Mouse (Mus musculus) v-Abl transformed pro-B cells (cell line): ENCODE results near the gene Grk3.

Source experiments
- in situ Hi-C, 2 experiments: fragments of 400-800 bp; cut with MboI; formaldehyde crosslinking; loops; one replicate each; pipeline ENCODE4 v1.15.1; 2025; ENCODE audit not compliant: unreplicated experiment in 2 of 2

The Grk3 gene

DNA sequence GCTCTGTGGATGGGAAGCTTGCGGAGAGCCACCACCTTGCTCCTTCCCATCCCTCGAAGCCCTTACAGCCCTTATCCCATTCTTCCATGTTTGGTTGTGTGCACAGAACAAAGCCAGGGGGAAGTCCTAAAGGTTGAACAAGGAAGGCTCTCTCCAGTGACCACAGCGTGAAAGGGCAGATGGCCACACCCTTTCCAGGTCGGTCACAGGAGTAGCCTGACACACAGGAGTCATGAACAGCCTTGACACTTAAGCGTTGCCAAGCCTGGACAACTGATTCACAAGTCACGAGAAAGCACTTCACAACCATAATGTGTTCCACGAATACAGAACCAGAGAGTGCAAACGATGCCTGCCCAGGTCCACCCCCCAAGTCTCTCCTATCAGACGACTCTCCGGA, 3.7 kb downstream of the Grk3 start:
- in situ Hi-C loops: no loop called here

DNA sequence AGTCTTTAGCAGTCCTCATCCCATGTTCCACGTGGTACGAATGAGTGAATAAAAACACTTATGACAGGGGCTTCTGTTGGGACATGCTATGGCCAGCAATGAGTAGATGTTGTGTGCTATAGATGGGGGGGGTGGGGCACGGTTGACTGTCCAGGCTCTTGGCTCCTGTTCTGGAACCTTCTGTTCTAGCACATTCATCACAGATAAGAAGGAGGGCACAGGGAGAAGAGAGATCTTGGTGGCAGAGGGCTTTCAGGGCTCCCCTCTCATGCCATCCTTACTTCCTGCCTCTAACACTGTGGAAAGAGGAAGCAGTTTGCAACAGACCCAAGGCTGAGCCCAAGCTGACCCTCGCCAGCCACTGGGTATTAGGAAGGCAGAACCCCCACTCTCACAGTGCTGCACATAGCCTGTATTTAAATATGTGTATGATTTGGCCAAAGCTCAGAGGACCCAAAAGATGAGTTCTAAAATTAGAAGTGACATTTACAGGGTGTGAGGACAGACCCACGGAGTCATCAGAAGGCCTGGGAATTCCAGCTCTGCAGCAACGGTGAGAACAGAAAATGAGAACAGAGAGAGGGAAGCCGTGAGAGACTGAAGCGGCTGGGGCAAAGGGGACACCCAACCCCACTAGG, 6.3 kb downstream of the Grk3 start:
- in situ Hi-C loops: no loop called here

DNA sequence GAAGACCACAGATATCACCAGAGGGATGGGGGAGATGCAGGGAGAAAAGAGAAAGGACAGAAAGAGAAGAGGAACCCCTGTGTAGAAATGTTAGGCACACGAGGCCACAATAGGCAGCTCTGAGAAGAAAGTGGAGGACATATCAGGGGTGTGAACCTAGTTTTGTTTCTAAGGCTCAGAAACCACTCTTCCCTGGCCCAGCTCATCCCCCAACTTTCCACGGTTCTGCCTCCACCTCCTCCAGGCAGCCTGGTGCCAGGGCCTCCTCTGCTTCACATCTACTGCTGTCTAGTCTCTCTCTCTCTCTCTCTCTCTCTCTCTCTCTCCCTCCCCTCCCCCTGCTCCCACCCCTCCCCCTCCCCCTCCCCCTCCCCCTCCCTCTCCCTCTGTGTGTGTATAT, 7.1 kb downstream of the Grk3 start:
- in situ Hi-C loops: no loop called here

DNA sequence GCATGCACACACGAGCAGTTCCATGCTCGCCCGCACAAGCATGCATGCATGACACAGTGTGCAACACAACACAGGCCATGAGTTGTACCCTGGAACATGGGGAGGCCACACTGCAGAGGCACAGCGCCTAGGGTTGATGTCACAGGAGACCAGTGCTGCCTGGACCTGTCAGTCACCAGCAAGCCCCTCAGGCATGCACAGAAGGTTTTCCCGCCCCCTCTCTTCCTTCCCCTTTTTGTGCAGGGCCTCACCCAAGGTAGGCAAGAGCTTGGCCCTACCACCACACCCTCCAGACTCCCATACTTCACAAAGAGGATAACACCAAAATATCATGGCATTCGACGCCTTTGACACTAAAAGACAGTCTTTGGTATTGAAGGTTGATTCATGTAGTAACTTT, 8.6 kb downstream of the Grk3 start:
- in situ Hi-C loops: no loop called here

DNA sequence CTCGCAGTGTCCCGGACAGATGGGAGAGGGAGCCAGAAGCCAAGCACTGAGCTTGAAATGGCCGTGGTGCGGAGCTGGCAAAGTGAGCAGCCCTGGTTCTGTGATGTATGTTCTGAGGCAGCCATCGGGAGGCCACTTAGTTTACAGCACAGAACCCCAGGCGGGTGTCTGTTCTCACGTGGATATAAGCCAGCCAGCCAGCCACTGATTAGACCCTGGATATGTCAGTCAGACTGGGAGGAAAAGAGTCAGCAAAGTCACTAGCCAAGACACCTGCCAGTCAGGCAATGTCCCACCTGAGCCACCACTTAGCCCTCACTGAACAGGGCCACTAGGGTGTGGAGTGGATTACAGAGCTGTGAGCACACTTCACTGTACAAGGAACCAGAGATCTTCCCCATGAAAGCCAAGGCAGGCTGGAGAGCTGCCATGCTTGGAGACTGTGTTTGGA, 9.6 kb downstream of the Grk3 start:
- in situ Hi-C loops: no loop called here

DNA sequence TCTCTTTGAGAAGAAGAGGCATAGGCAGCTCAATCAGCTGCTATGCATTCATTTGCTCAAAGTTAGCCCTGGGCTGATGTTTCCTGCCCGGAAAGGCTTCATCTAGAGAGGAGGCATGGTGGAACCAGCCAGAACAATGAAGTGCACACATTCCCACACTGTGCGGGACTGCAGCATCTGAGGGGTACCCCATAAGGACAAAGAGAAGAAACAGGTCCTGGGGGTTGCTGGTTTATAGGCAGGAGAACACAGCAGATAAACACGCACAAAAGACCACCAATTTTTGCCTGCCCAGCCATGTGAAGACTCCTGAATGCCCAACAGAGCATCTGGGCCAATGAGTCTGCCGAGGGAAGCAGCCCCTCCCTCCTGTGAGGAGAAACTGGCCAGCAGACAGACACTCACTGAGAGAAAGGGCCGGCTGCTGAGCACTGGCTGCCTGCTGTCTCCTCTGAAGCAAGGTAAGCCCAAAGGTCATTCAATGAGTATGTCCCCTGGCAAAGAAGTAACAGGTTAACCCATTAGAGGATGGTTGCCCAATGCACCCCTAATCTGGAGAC, 12.7 kb downstream of the Grk3 start:
- in situ Hi-C loops: no loop called here

DNA sequence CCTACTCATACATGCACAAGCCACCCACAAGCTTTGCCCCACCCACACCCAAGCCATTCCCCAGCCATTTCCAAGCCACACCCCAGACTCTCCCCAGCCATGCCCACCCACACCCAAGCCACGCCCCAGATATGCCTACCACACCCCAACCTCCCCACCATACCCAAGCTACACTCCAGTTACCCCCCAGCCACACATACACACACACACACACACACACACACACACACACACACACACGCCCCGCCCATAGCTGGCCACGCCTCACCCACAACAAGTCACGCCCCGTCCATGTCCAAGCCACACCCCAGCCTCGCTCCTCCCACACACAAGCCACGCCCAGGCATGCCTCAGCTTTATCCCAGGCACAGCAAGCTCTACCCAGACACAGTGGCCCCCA, 16.4 kb downstream of the Grk3 start:
- in situ Hi-C loops: no loop called here

DNA sequence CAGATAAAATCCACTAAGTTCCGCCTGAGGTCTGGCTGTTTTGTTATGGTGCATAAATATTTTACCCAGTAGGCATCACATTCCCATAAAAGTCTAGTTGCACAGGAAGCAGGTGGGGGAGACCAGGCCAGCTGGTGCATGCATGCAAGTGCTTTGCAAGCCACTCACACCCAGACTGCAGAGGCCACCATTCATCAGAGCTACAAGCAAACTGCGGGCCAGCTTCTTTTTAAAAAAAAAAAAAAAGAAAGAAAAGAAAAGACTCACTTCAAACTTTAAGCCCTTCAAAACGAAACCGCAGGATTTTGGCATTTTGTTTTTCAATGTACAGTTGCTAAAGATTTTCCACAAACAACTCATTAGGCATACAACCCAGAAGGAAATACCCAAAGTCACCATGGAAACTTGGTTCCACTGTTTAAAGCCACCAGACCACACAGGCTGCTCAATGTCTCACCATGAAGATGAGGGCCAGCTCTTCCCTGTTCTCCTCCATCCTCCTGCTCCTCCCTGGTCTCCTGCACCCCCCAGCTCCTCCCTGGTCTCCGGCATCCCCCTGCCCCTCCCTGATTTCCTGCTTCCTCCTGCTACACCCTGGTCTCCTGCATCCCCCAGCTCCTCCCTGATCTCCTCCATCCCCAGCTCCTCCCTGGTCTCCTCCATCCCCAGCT, 17.9 kb downstream of the Grk3 start:
- in situ Hi-C loops: no loop called here

DNA sequence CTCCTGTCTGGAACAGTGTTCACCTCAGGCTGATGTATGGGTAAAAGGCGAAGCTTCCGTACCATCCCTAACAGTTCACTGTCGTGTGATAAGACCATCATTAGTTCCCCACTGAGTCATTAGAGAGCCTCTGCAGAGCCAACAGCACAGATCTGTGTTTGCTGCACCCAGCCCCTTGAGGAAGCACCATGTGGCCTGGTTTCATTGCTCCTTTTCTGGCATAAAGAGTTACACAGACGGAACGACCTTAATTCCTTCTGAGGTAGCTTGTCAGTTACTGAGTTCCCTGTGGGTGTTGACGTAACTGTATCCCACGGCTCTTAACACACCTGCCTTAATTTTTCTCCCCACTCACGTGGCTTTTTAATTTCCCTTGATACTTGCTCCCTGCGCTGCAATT, 24.3 kb downstream of the Grk3 start:
- in situ Hi-C loops: no loop called here

DNA sequence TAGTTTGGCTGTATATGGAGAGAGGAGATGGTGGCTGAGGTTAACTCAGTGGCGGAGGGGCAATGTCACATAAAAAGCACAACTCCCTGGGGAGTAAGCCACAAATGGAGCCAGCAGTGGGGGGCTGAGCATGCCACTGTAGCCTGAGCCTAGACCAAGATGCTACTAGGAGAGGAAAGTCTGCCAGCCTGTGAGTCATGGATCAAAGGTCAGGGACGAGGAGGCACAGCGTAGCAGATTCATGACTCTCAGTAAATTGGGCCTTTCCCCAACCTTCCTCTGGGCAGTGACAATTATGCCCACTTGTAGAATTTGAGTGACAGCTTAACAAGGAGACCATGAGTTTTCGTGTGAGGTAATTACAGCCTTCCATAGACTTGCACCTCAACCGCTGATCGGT, 33.7 kb downstream of the Grk3 start:
- in situ Hi-C loops: no loop called here

DNA sequence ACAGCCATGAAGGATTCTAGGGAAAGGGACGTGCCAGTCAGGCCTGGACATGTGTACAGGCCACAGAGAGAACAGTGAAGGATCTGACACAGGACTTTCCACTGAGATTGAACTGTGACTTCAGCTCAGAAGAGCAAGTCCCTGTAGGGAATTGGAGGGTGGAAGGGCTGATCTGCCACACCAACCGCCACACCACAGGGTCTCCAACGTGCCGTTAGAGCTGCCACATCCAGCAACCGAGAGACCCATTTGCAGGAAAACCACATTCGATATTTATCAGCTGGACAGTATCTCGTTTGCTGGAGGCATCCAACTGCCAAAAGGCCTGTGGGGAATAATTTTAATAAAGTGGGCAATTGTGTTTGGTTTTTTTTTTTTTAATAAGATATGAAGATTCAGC, 35.9 kb downstream of the Grk3 start:
- in situ Hi-C loops: no loop called here

DNA sequence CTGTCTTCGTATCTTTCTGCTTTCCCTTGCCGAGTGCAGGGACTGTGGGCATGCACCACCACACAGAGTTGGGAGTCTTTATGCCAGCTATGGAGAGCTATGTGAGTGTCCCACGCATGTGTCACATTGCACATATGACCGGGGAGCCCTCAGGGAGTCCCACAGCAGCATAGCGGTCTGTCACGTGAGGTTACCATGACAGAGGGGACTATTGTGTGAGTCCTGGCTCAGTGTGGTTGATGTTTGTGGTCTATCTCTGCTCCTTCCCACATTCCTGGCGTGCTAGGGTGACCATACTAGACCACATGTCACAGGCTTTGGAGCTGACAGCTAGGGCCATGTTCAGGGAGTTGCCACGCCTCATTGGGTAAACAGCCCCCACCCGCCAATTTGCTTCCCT, 36.4 kb downstream of the Grk3 start:
- in situ Hi-C loops: no loop called here

DNA sequence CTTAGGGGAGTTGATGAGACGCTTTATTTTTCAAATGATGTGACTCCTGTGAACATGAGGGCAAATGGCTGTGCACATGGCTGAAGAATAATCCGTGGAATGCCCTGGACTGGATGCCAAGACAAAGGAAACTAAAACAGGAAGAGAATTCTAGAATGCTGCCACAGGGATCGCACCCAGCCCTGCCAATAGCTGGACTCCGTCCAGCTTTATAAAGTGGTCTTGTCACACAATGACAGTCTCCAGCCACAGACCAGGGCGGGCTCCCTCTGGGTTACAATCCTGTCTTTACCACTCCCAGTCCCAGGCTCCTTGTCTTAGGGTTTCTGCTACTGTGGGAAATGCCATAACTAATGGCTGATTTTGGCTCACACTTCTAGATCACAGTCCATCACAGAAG, 38.5 kb downstream of the Grk3 start:
- in situ Hi-C loops: no loop called here

DNA sequence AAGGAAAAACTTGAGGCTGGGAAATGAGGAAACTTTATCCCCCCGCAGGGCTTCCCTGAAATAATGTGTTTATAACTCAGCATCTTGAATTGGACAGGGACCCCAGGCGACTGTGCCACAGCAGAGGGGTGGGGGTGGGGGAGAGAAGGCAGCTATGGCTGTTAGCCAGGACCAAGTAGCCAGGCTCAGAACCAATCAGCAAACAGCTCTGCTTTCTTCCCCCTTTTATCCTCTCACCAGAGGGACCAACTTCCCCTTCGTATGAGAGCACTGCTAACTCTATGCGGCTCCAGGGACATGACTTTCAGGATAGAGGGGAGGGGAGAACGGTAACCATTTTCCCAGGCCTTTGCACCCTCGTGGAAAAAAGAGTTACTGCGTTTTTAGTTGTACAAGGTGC, 42.0 kb downstream of the Grk3 start:
- in situ Hi-C loops: no loop called here

DNA sequence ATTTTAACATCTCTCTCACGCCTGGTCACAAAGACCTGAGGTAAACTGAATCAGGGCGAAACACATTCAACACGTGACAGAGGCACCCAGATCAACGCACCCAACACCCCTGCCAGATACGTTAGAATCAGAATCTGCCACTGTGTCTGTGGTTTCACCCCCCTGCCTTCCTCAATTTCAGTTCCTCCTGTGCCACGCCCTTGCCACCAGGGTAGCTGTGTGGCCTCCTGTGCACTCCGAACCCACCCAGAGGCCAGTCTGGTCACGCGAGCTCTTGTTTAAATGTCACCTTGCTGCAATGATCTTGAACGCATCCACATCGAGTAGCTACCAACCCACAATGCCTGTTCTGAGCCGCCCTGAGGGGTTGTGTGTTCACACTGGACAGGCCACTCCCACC, 43.3 kb downstream of the Grk3 start:
- in situ Hi-C loops: no loop called here

DNA sequence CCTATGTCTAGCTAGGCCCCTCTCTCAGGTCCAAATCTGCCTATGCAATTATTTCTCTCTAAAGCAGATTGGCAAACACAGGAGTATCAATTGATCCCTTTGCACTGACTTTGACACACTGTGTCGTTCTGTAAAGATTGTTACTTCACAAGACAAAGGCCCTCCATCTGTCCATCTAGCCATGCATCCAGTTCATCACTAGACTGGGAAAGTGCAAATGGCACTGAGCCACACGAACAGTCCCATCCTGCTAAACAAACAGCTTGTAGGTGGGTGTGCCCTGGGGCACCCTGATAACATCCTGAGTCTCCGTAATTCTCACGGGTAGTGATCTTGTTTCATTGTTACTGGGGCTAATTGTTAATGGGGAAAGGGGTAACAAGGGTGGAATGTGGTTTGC, 52.1 kb downstream of the Grk3 start:
- in situ Hi-C loops: no loop called here

DNA sequence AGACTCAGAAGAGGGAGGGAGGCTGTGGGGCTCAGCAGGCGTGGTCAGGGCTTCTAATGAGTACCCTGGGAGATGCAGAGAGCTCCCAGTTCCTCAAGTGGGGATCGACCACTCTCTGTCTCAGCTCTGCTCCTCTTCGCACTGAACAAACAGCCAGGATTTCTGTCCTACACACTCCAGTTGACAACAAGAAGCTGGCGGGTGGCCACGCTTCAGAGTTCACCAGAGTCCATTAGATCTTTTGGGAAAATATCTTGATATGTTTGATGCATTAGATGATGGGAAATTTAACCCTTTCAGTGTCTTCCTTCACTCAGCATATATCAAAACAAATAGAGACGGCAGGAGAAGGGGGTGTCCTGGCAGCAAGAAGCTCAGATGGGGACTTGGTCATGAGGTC, 53.4 kb downstream of the Grk3 start:
- in situ Hi-C loops: no loop called here

DNA sequence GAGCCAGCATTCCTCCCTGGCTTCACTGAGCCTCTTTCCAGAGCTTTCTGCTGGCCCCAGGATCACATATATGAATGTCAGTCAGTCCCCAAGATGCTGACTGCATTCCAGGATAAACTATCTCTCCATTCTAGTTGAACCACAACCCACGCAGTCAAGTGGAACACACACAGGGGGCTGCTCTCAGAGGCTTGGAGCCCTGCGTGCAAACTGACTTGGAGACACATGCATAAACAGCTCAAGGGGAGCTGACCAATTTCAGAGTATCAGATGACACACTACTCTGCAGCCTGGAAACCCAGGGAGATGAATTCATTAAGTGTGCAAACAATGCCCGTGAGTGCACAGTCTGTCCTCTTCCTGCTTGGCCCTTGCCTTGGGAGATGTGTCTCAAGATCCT, 54.7 kb downstream of the Grk3 start:
- in situ Hi-C loops: no loop called here

DNA sequence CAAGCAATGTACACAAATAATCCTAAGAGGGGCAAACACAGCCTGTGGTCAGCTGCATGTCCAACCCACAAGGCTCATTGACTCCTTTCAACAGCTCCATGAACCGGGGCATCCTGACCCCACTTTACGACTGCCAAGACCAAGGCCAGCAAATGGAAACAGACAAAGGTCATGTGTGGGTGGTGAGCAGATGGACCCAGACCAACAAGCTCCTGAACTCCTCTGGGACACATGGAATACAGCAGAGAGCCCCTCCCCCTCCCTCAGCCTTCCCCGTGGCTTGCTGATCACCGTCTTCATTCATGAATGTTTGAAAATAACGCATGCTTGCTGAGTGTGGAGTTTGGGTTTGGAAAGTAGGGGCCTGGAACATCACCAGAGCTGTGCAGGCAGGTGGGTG, 57.3 kb downstream of the Grk3 start:
- in situ Hi-C loops: no loop called here

DNA sequence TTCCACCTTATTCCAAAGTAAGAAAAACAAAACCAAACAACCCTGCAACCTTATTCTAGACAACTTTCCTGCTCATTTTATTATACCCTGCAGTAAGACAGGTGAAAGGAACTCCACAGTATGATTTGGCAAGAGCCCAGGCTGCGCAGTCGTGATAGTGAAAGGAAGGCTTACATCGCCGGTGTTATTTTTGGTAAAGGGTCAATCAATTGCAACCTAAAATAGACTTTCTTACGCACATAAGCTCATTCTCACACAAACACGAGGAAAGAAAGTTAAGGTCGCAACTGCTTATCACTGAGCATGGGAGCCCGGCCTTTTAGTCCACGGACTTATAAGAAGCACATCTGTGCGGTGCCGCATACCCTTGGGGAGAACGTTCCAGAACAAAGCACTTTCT, 58.8 kb downstream of the Grk3 start:
- in situ Hi-C loops: no loop called here

DNA sequence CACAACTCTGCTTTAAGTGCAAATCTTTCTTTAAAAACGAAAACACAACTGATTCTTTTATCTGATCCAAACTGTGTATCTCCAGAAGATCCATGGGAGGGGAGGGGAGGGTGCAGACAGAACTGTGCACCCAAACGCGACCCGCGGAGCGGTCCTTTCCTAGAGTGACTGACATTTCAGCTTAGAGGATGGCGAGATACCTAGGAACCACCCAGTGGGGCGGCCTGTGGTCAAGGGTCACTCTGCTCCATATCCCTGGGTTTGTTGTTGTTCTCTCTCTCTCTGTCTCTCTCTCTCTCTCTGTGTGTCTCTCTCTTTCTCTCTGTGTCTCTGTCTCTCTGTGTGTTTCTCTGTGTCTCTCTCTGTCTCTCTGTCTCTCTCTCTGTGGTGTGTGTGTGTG, 59.2 kb downstream of the Grk3 start:
- in situ Hi-C loops: no loop called here

DNA sequence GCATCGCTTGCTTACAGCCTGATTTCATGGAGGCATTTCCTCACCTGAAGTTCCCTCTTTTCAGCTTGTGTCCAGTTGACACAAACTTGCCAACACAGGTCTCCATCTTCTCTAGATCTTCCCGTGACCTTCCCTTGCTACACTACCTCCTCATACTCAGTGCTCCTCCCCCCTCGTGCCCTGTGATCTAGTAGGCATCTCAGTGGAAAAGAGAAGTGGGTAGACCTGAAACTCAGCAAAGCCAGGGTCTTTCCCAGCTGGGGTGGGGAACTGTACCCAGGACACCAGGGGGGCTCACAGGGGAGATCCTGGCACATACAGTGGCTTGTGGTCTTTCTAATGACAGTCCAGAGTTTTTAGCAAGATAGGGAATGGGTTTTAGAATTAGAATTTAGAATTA, 64.7 kb downstream of the Grk3 start:
- in situ Hi-C loops: no loop called here
